Mouse (Mus musculus) midbrain, embryonic 16.5 days (tissue): ENCODE results near the gene Snapin. TPM values are rescaled to one million over a fixed set of nuclear protein-coding genes. Genes with fewer than 3 reads are reported as not detected.

Source experiments
- ATAC-seq: fragments of 200-750 bp; cut with Nextera tagmentation; 2 replicates; pipeline ENCODE4 v1.8.0; 2017; ENCODE audit warnings: moderate TSS enrichment
- H3K27ac ChIP-seq: fragments of 300-500 bp; sonication (generic); 2 replicates; pipeline ENCODE4 v1.5.1; 2014; ENCODE audit warnings: mild to moderate bottlenecking, low read length, mixed read lengths
- H3K27me3 ChIP-seq: fragments of 300-500 bp; sonication (generic); 2 replicates; pipeline ENCODE4 v1.6.1; 2014; ENCODE audit warnings: low read depth, low read length, mixed read lengths; ENCODE audit not compliant: control insufficient read depth, insufficient read depth
- H3K36me3 ChIP-seq: fragments of 300-500 bp; sonication (generic); 2 replicates; pipeline ENCODE4 v1.6.1; 2014; ENCODE audit warnings: mild to moderate bottlenecking, low read length, moderate library complexity, mixed read lengths; ENCODE audit not compliant: control insufficient read depth, insufficient read depth
- H3K4me1 ChIP-seq: fragments of 300-500 bp; sonication (generic); 2 replicates; pipeline ENCODE4 v1.6.1; 2014; ENCODE audit warnings: mild to moderate bottlenecking, low read length, mixed read lengths; ENCODE audit not compliant: control insufficient read depth, insufficient read depth
- H3K4me2 ChIP-seq: fragments of 300-500 bp; sonication (generic); 2 replicates; pipeline ENCODE4 v1.6.1; 2014; ENCODE audit warnings: mild to moderate bottlenecking, low read length, mixed read lengths
- H3K4me3 ChIP-seq: fragments of 300-500 bp; sonication (generic); 2 replicates; pipeline ENCODE4 v1.5.1; 2014; ENCODE audit warnings: low read depth, mild to moderate bottlenecking, low read length, moderate library complexity, mixed read lengths
- H3K9ac ChIP-seq: fragments of 300-500 bp; sonication (generic); 2 replicates; pipeline ENCODE4 v1.6.1; 2014; ENCODE audit warnings: low read depth, low read length, mixed read lengths
- H3K9me3 ChIP-seq: fragments of 300-500 bp; sonication (generic); replicated peaks from 2 replicates; pipeline ENCODE4 v1.6.1; 2014; ENCODE audit warnings: mild to moderate bottlenecking, low read length, mixed read lengths; ENCODE audit not compliant: control insufficient read depth, poor library complexity, severe bottlenecking
- WGBS: fragments of 180-500 bp; shearing (Covaris S2); extraction: QIAGEN DNeasy Blood & Tissue Kit; methylation state at CpG from one replicate; pipeline ENCODE4 v1.1.7; 2014; 5-methylcytosine and 5-hydroxymethylcytosine counted together
- polyA plus RNA-seq: library from polyadenylated mRNA; unstranded; fragments of >200 nt; fragmentation: Nextera tagmentation; extraction: Ambion mirVana; gene quantifications from 2 replicates; pipeline ENCODE4 v1.2.1, GENCODE M21; 2015

Gene Snapin
- polyA plus RNA-seq, 1 experiment from 2014 or later = 86.6 TPM

DNA sequence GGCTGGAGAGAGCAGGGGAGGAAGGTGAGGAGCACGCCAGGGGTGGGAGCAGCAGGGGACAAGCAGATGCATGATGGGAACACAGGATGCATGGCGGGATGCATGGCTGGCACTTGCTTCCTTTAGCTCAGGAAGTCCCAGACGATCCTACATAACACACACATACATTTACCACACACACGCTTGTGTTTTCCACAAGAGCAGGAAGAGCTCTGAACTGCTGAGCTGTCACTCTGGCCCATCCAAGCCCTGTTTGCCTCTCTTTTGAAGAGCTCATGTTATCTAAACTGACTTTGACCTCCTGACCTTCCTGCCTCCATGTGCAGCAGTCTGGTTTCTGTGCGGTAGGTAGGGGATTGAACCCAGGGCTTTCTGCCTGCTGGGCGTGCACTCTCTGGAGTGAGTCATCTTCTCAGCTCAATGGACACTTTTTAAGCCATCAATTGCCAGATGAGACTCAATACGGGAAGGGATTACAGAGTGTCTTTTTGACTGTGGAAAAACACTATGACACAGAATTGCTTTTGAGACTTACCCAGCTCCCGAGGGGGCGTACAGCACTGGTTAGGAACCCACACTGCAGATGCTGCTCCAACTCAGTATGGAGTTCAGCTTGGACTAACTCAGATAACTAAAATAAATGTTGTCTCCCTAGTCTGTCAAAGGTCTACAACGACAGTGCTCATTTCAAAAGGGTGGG is 39.3 kb downstream of the Snapin start:
- ATAC-seq = no peak
- no peak overlapping the region for H3K9ac ChIP-seq
- peaks cover 7% of the 10 kb centered on the region for H3K4me1 ChIP-seq
- H3K9me3 ChIP-seq = no peaks in the 10 kb centered on the region
- no peaks in the 10 kb centered on the region for H3K27me3 ChIP-seq
- H3K4me3 ChIP-seq = no peak overlapping the region
- no peak overlapping the region for H3K27ac ChIP-seq
- 46% methylated on average over 10 of the region's 10 CpGs for WGBS
- H3K36me3 ChIP-seq = no peaks in the 10 kb centered on the region
- H3K4me2 ChIP-seq = no peak overlapping the region

DNA sequence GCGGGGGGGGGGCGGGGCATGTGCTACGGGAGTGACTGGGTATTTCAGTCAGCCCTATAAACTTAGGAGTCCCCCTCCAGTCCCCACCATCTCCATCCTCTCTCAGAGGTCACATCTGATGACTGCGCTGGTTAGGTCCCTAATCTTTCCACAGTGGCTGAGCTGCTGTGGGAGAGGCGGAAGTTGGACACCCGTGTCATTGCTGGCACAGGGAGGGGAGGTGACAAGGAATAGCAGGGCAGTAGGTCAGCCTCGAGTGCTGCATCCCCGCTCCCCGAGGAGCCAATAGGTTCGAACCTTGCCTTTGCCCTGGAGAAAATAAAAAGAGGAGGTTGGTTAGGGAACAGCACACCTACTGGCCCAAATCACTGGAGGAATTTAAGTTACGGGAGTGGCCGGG is 40.0 kb downstream of the Snapin start:
- Histone ChIP-seq H3K9ac (no peak overlapping the region), H3K4me2 (no peak overlapping the region), H3K36me3 (no peaks in the 10 kb centered on the region), H3K9me3 (no peaks in the 10 kb centered on the region), H3K4me3 (no peak overlapping the region), H3K27ac (no peak overlapping the region), H3K27me3 (no peaks in the 10 kb centered on the region), H3K4me1 (peaks cover 13% of the 10 kb centered on the region)
- 33% methylated on average over 12 of the region's 12 CpGs for WGBS
- ATAC-seq = no peak

DNA sequence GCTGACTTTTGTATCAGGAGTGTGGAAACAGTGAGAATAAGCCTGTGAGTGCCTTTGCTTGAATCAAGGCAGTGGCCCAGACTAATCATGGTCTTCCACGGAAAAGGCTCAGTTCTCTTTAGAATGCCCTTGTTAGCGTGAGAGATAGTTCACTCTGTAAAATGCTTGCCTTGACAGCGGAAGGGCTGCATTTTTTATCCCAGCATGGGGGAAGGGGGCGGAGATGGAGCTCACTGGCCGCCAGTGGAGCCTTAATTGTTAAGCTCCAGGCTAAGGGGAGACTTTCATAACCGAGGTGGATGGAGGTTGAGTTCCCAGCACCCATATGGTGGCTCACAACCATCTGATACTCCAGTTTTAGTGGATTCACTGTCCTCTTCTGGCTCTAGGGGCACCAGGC is 42.2 kb downstream of the Snapin start:
- no peaks in the 10 kb centered on the region for H3K9me3 ChIP-seq
- ATAC-seq = no peak

DNA sequence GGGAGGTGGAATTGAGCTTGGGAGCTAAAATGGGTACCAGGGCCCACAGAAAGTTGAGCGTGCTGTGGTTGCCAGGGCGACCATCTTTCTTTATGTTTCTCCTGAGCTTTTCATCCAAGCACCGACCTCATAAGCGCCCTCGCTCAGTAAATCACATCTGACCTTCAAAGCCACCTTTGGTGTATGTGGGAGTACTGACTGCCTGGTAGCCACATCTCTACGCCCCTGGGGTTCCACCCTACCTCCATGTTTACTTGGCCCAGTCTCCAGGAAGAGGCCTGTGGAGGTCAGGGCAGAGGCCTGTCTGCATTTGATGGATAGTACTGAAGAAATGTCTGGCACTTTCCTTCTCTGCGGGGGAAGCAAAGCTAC is 43.7 kb downstream of the Snapin start:
- H3K36me3 ChIP-seq = no peaks in the 10 kb centered on the region
- 42% methylated on average over 7 of the region's 7 CpGs for WGBS
- peak overlapping the region; percentile 22; the same call in 1 of the 2 replicates for H3K4me3 ChIP-seq
- 0 out of 2 replicates have a peak overlapping the region, but pooled peaks have one; percentile 63 for H3K9ac ChIP-seq
- H3K4me2 ChIP-seq = peak overlapping the region; percentile 63
- H3K4me1 ChIP-seq = peaks cover 17% of the 10 kb centered on the region
- H3K9me3 ChIP-seq = no peaks in the 10 kb centered on the region
- H3K27me3 ChIP-seq = no peaks in the 10 kb centered on the region
- peak overlapping the region; percentile 54 for H3K27ac ChIP-seq
- peak; percentile 54 for ATAC-seq

More for the DNA sequence above, 42.2 kb downstream of the Snapin start:
- Histone ChIP-seq H3K4me2 (no peak overlapping the region), H3K36me3 (no peaks in the 10 kb centered on the region), H3K27me3 (no peaks in the 10 kb centered on the region), H3K4me1 (peaks cover 17% of the 10 kb centered on the region), H3K27ac (no peak overlapping the region), H3K4me3 (no peak overlapping the region), H3K9ac (no peak overlapping the region)
- WGBS = 18% methylated on average over 6 of the region's 6 CpGs

DNA sequence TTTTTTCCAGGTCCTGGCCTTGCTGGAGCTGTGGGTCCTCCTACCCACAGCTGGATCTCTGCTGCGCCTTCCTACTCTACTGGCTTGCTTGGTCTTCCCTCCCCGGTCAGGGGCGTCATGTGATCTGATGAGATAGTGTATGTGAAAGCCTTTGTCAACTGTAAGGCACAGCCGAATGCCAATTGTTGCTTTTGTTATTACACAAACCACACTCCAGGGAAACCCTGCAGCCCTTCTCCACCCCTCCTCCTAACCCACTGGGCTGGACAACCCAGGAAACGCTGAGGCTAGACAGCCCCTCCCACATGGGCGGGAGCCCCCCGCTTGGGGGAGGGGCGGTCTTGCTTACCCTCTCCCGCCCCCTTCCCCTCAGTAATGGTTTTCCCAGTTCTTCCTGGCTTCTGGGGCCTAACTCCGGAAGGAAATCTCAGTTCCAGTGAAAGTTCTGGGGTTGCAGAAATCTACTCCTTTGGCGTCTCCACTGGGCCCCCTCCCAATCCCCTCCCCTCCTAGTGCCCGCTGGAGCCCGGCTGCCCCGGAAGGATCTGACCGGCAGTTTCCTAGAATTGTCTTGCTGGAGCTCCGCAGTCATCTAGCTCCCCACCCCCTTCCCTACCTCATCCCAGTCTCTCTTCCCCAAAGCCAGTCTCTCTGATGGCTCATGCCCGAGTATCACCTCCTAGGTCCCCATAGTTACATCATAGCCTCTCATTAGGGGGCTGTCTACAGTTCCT is 44.3 kb downstream of the Snapin start:
- H3K9ac ChIP-seq = peak overlapping the region; percentile 63; the same call in 1 of the 2 replicates
- no peaks in the 10 kb centered on the region for H3K27me3 ChIP-seq
- ATAC-seq = peak; percentile 93
- no peaks in the 10 kb centered on the region for H3K9me3 ChIP-seq
- H3K4me1 ChIP-seq = peaks cover 17% of the 10 kb centered on the region
- H3K4me2 ChIP-seq = peak overlapping the region; percentile 63
- WGBS = 1% methylated on average over 17 of the region's 17 CpGs
- H3K36me3 ChIP-seq = no peaks in the 10 kb centered on the region
- H3K4me3 ChIP-seq = peak overlapping the region; percentile 22
- H3K27ac ChIP-seq = peak overlapping the region; percentile 54

DNA sequence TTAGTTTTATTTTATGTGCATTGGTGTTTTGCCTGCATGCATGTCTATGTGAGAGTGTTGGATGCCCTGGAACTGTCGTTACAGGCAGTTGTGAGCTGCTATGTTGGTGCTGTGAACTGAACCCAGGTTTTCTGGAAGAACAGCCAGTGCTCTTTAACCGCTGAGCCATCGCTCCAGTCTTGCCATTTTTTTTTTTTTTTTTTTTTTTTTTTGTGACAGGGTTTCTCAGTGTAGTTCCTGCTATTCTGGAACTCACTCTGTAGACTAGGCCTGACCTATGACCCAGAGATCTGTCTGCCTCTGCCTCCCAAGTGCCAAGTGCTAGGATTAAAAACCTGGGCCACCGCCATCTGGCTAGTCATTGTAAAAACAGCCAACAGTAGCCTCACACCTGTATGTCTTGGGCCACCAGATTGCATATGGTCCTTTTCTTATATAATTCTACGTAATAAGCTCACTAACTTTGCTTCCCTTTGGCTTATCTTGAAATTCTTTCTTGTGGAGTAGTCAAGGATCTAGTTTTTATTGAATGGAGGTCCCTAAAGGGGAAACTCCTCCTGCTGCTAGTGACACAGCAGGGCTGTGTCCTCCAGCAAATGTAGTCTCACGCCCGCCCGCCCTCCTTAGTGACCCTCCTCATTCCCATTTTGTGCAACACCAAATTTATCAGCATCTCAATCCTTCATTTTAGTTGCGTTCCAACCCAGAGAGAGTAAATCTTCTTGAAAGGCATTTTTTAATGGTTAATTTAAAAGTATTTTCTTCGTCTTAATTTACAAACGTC is 45.2 kb downstream of the Snapin start:
- H3K4me1 ChIP-seq = peaks cover 17% of the 10 kb centered on the region
- no peak overlapping the region for H3K9ac ChIP-seq
- H3K4me3 ChIP-seq = no peak overlapping the region
- ATAC-seq = no peak
- peak overlapping the region; percentile 63 for H3K4me2 ChIP-seq
- no peaks in the 10 kb centered on the region for H3K27me3 ChIP-seq
- WGBS = 64% methylated on average over 11 of the region's 11 CpGs
- peak overlapping the region; percentile 54 for H3K27ac ChIP-seq
- H3K36me3 ChIP-seq = no peaks in the 10 kb centered on the region
- no peaks in the 10 kb centered on the region for H3K9me3 ChIP-seq

DNA sequence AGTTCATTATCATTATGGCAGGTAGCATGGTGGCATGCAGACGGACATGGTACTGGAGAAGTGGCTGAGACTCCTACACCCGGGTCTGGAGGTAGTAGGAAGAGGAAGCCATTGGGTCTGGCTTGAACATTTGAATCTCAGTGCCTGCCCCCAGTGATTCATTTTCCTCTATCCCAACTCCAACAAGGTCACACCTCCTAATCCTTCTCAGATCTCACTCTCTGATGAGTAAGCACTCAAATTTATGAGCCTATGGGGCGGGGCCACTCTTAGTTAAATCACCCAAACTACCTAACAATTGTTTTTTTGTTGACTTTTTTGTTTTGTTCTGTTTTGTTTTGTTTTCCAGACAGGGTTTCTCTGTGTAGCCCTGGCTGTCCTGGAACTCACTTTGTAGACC is 46.9 kb downstream of the Snapin start:
- H3K9me3 ChIP-seq = no peaks in the 10 kb centered on the region
- no peak for ATAC-seq
- H3K27ac ChIP-seq = no peak overlapping the region
- H3K4me3 ChIP-seq = no peak overlapping the region
- 91% methylated on average over 3 of the region's 3 CpGs for WGBS
- no peak overlapping the region for H3K9ac ChIP-seq
- H3K4me2 ChIP-seq = no peak overlapping the region
- no peaks in the 10 kb centered on the region for H3K36me3 ChIP-seq
- no peaks in the 10 kb centered on the region for H3K27me3 ChIP-seq
- peaks cover 17% of the 10 kb centered on the region for H3K4me1 ChIP-seq

DNA sequence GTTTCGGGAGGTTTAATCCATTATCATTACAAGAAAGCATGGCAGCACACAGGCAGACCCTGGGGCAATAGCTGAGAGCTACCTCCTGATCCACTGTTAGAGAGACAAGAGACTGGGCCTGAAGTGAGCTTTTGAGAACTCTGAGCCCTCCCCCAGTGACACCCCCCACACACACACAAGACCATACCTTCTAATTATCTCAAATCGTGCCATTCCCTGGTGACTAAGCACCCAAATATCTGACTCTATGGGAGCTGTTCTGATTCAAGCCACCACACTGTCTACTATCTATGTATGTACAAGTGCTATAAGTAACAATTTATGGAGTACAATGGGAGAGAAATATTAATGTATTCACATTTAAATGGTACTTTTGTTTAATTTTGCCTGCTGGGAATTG is 50.1 kb downstream of the Snapin start:
- Histone ChIP-seq H3K9ac (no peak overlapping the region), H3K9me3 (no peaks in the 10 kb centered on the region), H3K4me3 (no peak overlapping the region), H3K4me1 (peaks cover 3% of the 10 kb centered on the region), H3K27ac (no peak overlapping the region), H3K4me2 (no peak overlapping the region), H3K27me3 (no peaks in the 10 kb centered on the region), H3K36me3 (no peaks in the 10 kb centered on the region)
- WGBS = 94% methylated on average over 2 of the region's 2 CpGs
- no peak for ATAC-seq
